Mouse (Mus musculus) heart, adult 2 months (tissue): ENCODE results near the gene Olfr1032. TPM values are rescaled to one million over a fixed set of nuclear protein-coding genes. Genes with fewer than 3 reads are reported as not detected.
"Not testable (repeated sequence)": the region's sequence is repeated elsewhere in the genome, so short reads cannot be mapped to it uniquely, and the experiment has no call there.

Experiments used
- DNase-seq, 2 experiments: peaks; one replicate each; pipeline ENCODE4 v3.0.0; 2021
- H3K27ac ChIP-seq: fragments of 200-600 bp; 2 replicates; pipeline ENCODE4 v1.8.1; 2022
- H3K27me3 ChIP-seq: fragments of 200-500 bp; 2 replicates; pipeline ENCODE4 v1.6.1; 2012; ENCODE audit warnings: mild to moderate bottlenecking, low read length, inconsistent platforms, mixed read lengths; ENCODE audit not compliant: control insufficient read depth, insufficient read depth
- H3K36me3 ChIP-seq: fragments of 200-500 bp; 2 replicates; pipeline ENCODE4 v1.6.1; 2012; ENCODE audit warnings: low read length, inconsistent platforms; ENCODE audit not compliant: control insufficient read depth, insufficient read depth
- H3K4me1 ChIP-seq: fragments of 200-500 bp; 2 replicates; pipeline ENCODE4 v1.6.1; 2011; ENCODE audit warnings: low read length; ENCODE audit not compliant: control insufficient read depth, insufficient read depth
- H3K4me3 ChIP-seq: fragments of 200-600 bp; 2 replicates; pipeline ENCODE4 v1.8.1; 2022
- H3K79me2 ChIP-seq: fragments of 200-500 bp; replicated peaks from 2 replicates; pipeline ENCODE4 v1.6.1; 2012; ENCODE audit warnings: mild to moderate bottlenecking, inconsistent platforms, low read length, moderate library complexity, mixed read lengths; ENCODE audit not compliant: control insufficient read depth, insufficient read depth
- H3K9ac ChIP-seq: fragments of 200-500 bp; 2 replicates; pipeline ENCODE4 v1.6.1; 2012; ENCODE audit warnings: low read depth, mild to moderate bottlenecking, control low read depth, inconsistent platforms, low read length, mixed read lengths
- CTCF ChIP-seq: fragments of 200-600 bp; IDR thresholded peaks from 2 replicates; pipeline ENCODE4 v1.8.1; 2022; ENCODE audit warnings: antibody characterized with exemption, mild to moderate bottlenecking, moderate library complexity
- EP300 ChIP-seq: fragments of 200-500 bp; IDR thresholded peaks from 2 replicates; pipeline ENCODE4 v1.6.1; 2011; ENCODE audit warnings: low read depth, low read length, control low read depth; ENCODE audit not compliant: insufficient read depth
- POLR2A ChIP-seq: fragments of 200-500 bp; IDR thresholded peaks from 2 replicates; pipeline ENCODE4 v1.6.1; 2011; ENCODE audit warnings: mild to moderate bottlenecking, low read depth, low read length, control low read depth; ENCODE audit not compliant: insufficient read depth
- WGBS: fragments of 180-500 bp; shearing (Covaris S2); methylation state at CpG from one replicate; pipeline ENCODE4 v1.1.7; 2018; 5-methylcytosine and 5-hydroxymethylcytosine counted together
- intact Hi-C: fragments of 180-260 bp; cut with DNase I; formaldehyde crosslinking; loops from one replicate; pipeline ENCODE4 v1.15.1; 2025
- long read RNA-seq: library from polyadenylated mRNA; stranded (forward); transcript quantifications from one replicate; pipeline ENCODE4 v2.0.0, GENCODE M21; 2021
- polyA plus RNA-seq: library from polyadenylated mRNA; depleted of rRNA; stranded (reverse); fragments of >200 nt; gene quantifications from 2 replicates; pipeline ENCODE4 v1.2.3, GENCODE M21; 2012; rRNA removed
- total RNA-seq, 2 experiments: library from RNA; stranded (reverse); gene quantifications; 2 replicates each; pipeline ENCODE4 v1.2.3; 2021

Gene Olfr1032
- not detected for total RNA-seq
- polyA plus RNA-seq = not detected in 2 replicates
- long read RNA-seq = 0 reads

DNA sequence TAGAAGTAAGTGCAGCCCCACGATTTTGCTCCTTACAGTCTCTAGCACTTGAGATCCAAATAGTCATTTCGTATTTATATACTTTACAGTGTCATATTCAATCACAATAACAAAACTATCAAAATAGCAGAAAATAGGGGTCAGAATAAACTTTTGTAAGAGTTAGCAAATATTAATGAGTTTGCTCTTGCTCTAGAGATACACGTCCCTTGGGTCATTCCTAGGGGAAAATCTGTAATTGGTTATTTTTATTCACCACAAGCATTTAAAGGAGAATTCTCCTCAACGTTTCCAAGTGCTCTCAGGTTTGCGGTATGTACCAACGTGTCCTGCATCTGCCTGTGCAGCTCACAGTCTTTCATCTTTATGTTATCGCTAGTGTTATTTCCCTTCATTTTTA is at the start of gene Olfr1032:
TSS of gene Olfr1032 (plus strand) at position 301 of the 400 bp plus-strand sequence.
- no peaks in the 10 kb centered on the region for H3K27me3 ChIP-seq
- no peaks in the 10 kb centered on the region for H3K36me3 ChIP-seq
- no peak within 1 kb of the TSS for H3K9ac ChIP-seq
- TF ChIP-seq CTCF (no peak), POLR2A (no peak), EP300 (no peak)
- H3K27ac ChIP-seq = no peak within 1 kb of the TSS
- H3K4me1 ChIP-seq = no peaks in the 10 kb centered on the region
- intact Hi-C loops = no loop called here
- no peaks in the 10 kb centered on the region for H3K79me2 ChIP-seq
- WGBS = 74% methylated on average over 7 of the region's 7 CpGs
- H3K4me3 ChIP-seq = no peak within 1 kb of the TSS
- no peak for DNase-seq

DNA sequence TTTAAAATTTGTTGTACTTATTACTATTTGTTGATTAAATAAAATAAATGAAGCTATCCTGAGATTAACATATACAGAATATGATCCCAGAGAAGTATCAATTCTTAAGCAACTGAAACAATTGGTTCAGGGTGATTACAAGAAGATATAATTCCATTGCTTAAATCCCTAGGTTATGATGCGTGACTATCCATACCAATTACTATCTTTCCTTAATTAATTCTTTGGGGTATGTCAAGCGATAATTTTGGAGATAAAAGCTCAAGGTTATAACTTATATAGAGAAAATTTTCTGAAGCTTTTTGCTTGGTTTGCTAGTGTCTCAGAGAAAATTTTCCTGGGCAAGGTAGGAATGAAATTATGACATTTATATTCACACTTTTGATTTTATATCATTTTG is 31.7 kb upstream of the Olfr1032 start, which contains the start of gene Olfr1029:
TSS of gene Olfr1029 (plus strand) at position 301 of the 400 bp plus-strand sequence.
- Histone ChIP-seq H3K79me2 (no peaks in the 10 kb centered on the region), H3K9ac (no peak within 1 kb of the TSS), H3K27ac (no peak within 1 kb of the TSS), H3K4me1 (no peaks in the 10 kb centered on the region), H3K4me3 (no peak within 1 kb of the TSS), H3K27me3 (no peaks in the 10 kb centered on the region), H3K36me3 (no peaks in the 10 kb centered on the region)
- intact Hi-C loops = no loop called here
- 84% methylated on average over 2 of the region's 2 CpGs for WGBS
- TF ChIP-seq CTCF = no peak
- TF ChIP-seq EP300 = no peak
- TF ChIP-seq POLR2A = no peak
- DNase-seq = no peak

- intact Hi-C loops = no loop called here
- Histone ChIP-seq H3K9ac (no peak within 1 kb of the TSS), H3K79me2 (no peaks in the 10 kb centered on the region), H3K4me3 (no peak within 1 kb of the TSS), H3K36me3 (no peaks in the 10 kb centered on the region), H3K27me3 (no peaks in the 10 kb centered on the region), H3K4me1 (no peaks in the 10 kb centered on the region), H3K27ac (no peak within 1 kb of the TSS)
- WGBS = 58% methylated on average over 1 of the region's 1 CpGs
- TF ChIP-seq CTCF (no peak), EP300 (no peak), POLR2A (no peak)
- DNase-seq = no peak
Measured at GRCm38 (mm10) chr2:85978976-85979375, 26.4 kb upstream of the Olfr1032 start, which contains the start of gene Olfr1030. Gene Olfr1030, plus strand, starts transcription at chr2:85979276.

DNA sequence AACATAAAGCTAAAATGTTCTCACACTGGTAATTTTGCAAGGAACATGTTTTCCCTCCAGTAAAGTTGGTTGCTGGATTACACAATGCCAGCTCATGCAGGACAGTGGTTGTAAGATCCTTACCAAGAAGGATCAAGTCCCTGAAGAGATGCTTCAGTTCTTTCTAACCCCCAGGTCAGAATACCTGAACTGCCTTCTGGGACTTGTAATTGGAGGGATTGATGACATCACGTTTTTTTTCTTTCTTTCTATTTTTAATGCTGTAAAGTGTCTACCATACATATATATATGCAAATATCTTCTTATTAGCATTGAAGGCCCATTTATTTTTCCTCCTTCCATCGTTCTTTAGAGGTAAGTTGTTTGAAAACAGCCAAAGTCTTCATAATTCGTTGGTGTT is 15.3 kb upstream of the Olfr1032 start, which contains the start of gene Olfr1031:
TSS of gene Olfr1031 (plus strand) at position 301 of the 400 bp plus-strand sequence.
- no peak within 1 kb of the TSS for H3K4me3 ChIP-seq
- H3K4me1 ChIP-seq = no peaks in the 10 kb centered on the region
- H3K27me3 ChIP-seq = no peaks in the 10 kb centered on the region
- no peaks in the 10 kb centered on the region for H3K79me2 ChIP-seq
- H3K27ac ChIP-seq = no peak within 1 kb of the TSS
- TF ChIP-seq CTCF (no peak), POLR2A (no peak), EP300 (no peak)
- intact Hi-C loops = no loop called here
- H3K9ac ChIP-seq = no peak within 1 kb of the TSS
- WGBS = 38% methylated on average over 3 of the region's 3 CpGs
- no peaks in the 10 kb centered on the region for H3K36me3 ChIP-seq
- DNase-seq = no peak

GRCm38 (mm10) chr2:86020406-86020805 is 15.1 kb downstream of the Olfr1032 start, which contains the start of gene Olfr1033:
Gene Olfr1033, plus strand, starts transcription at chr2:86020633.
- intact Hi-C loops = not testable (repeated sequence)
- peak; percentile 34 to 39 for DNase-seq

GRCm38 (mm10) chr2:86021518-86021917 is 16.2 kb downstream of the Olfr1032 start:
- H3K27me3 ChIP-seq, H3K4me3 ChIP-seq, H3K4me1 ChIP-seq, H3K36me3 ChIP-seq, H3K27ac ChIP-seq, DNase-seq, H3K79me2 ChIP-seq, intact Hi-C loops, H3K9ac ChIP-seq: not testable (repeated sequence)
- 30% methylated on average over 6 of the region's 9 CpGs for WGBS

More at GRCm38 (mm10) chr2:86020406-86020805, 15.1 kb downstream of the Olfr1032 start, which contains the start of gene Olfr1033:
- Histone ChIP-seq H3K27ac (peak within 1 kb of the TSS; percentile 41; the same call in 1 of the 2 replicates), H3K9ac (peak within 1 kb of the TSS; percentile 57; the same call in 1 of the 2 replicates), H3K4me3 (peak within 1 kb of the TSS; percentile 29; the same call in 1 of the 2 replicates)
- not testable (repeated sequence) for H3K4me1 ChIP-seq, H3K36me3 ChIP-seq, H3K79me2 ChIP-seq, H3K27me3 ChIP-seq
- WGBS = 2% methylated on average over 11 of the region's 11 CpGs

GRCm38 (mm10) chr2:86045561-86045960 is 40.2 kb downstream of the Olfr1032 start, which contains the start of gene Olfr1034:
Gene Olfr1034, plus strand, starts transcription at chr2:86045861.
- H3K4me3 ChIP-seq = no peak within 1 kb of the TSS
- no peak within 1 kb of the TSS for H3K9ac ChIP-seq
- no peak for DNase-seq
- no peak within 1 kb of the TSS for H3K27ac ChIP-seq
- H3K79me2 ChIP-seq = no peaks in the 10 kb centered on the region
- no peaks in the 10 kb centered on the region for H3K36me3 ChIP-seq
- TF ChIP-seq EP300 = no peak
- TF ChIP-seq CTCF = no peak
- no peak for TF ChIP-seq POLR2A
- intact Hi-C loops = no loop called here
- no peaks in the 10 kb centered on the region for H3K4me1 ChIP-seq
- H3K27me3 ChIP-seq = no peaks in the 10 kb centered on the region

GRCm38 (mm10) chr2:86050777-86051176 is 45.4 kb downstream of the Olfr1032 start:
- H3K79me2 ChIP-seq, H3K36me3 ChIP-seq, H3K27me3 ChIP-seq, DNase-seq, intact Hi-C loops, H3K9ac ChIP-seq, H3K4me3 ChIP-seq, H3K4me1 ChIP-seq, H3K27ac ChIP-seq: not testable (repeated sequence)
